Mouse (Mus musculus): ENCODE data around the gene Ptprh.

Gene Ptprh

DNA sequence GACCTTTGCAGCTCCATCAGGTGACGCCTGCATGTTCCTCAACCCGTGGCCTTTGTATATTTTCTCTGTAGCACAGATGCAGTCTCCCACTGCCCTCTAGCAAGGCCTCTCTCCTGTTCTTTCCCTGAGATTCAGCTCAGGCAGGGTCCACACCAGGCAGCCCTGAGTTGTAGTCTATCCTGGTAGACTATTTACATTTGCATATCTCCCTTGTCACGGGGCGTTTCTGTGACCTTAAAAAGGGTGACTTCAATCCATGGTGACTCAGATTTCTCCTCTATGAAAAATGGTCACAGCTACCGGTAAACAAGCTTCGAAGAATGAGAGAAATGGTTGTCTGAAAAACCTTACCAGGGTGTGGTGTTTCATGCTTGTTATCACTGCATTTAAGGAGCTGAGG is at the start of gene Ptprh:
Ptprh (minus strand) TSS at position 169 of the 400 bp plus-strand sequence.
- DNase-seq, result no peak

DNA sequence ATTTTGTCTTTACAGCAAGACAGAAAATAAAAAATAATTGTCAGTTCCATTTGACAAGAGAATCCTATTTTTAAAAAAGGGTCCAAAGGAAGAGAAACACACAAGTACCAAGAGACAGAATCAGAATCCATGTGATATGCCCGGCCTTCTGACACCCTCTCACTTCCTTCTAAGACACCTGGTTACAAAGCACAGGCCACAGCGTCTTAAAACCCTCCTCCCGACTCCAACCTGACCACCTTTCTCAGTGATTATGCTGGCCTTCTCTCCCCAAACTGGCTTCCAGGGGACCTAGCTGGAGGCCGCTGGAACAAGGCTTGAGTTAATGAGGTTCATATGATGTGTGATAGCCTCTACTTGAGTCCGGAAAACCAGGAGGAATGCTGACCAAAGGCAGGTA is 49.5 kb upstream of the Ptprh start:
- DNase-seq, result no peak

DNA sequence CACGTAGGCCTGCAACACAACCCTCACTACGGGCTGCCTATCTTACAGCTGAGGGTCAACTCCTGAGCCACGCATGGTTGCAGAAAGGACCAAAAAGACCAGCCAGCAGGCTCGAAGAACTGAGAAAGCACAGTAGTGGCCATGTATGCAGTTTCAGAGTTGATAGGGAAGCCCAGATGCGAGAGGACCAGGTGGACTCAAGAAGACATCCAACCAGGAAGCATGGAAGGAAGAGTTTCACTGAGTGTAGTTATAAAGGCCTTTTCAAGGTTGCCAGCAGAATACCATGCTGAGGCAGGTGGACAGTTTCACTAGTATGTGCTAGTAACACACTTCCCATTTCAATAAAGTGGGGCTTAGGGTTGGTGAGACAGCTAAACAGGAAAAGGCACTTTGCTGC is 48.9 kb upstream of the Ptprh start:
- no peak for DNase-seq

DNA sequence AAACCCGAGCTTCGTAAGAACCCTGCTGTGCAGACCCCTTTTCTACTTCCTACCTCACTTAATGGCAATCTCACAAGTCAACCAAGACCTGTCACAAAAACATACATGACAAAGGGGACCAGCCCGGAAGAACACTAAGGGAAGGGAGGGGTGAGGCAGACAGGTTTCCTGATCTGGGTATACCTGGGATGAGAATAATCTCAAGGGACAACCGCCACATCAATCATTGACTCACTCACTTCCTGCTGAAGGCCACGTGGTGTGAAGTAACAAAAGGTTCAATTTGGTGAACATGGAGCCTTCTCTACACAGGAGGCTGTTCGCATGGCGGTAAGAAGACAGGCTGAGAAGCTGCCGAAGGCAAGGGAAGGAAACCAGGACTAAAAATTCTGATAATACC is 47.7 kb upstream of the Ptprh start:
- peak in 1 of 2 experiments; percentile 20 for DNase-seq

DNA sequence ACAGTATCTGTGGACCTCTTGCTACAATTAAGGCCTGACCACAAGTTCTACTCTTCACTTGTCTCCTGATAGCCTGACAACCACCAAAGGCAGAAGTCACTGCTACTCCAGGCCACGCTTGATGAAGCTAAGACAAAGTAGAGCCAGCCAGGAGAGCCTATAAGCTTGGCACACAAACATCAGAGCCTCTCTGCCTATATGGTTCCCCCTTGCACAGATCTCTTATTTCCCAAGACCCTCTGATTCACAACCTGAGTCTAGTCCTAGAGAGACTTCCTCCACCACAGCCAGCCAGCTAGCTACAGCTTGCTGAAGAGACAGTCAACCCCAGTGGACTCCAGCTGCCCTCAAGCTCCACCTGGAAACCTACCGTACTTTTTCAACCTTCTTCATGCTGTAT is 44.2 kb upstream of the Ptprh start:
- no peak for DNase-seq

DNA sequence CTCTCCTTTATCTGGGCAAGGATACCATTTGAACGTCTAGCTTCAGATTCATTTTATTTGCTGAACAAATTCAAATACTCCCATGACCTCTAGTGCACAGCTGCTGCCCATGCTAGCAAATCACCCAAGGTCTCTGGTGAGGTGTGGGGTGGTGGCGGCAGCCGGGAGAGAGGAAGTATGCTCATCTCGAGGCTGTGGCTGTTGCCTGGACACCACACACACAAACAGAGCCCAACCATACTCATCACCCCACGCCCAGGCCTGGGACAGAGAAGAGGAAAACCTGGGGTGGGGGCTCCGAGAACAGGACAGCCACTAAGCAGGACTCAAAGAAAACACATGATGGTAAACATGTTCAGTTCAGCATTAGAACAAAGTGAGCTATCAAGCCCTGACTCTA is 43.5 kb upstream of the Ptprh start:
- DNase-seq, result no peak

DNA sequence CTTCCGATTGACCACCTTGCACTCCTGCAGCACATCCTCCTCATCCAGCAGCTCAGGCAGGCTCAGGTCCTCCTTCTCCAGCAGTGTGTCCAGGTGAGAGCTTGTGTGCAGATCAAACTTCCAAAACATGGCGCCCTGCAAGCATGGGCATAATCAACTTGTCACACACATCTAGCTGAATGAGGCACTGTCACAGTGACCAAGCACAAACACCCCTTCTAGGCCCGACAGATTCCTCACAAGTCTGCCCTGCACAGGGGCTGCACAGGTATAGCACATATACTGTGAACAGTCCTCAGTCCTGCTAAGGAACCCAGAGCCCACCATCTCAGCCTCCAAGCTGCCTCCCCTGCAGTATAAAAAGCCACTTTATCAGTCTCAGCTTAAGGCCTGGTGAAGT is 43.0 kb upstream of the Ptprh start:
- DNase-seq, result no peak

DNA sequence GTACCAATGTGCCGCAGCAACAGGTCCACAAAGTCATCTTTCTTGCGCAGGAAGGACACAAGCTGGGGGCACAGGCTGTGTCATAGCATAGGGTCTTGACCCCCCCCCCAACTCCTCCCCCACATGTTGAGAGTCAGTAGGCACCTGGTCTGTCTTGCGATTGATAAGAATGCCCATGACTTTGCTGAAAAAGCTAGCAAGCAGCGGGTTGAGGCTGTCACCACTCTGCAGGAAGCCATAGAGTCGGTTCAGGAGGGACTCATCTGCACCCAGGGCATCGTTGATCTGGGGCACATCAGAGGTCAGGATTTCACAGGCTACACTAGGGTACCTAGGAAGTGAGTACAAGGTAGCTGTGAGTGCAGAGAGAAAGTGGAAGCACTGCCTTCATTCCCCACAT is 39.4 kb upstream of the Ptprh start:
- no peak for DNase-seq

DNA sequence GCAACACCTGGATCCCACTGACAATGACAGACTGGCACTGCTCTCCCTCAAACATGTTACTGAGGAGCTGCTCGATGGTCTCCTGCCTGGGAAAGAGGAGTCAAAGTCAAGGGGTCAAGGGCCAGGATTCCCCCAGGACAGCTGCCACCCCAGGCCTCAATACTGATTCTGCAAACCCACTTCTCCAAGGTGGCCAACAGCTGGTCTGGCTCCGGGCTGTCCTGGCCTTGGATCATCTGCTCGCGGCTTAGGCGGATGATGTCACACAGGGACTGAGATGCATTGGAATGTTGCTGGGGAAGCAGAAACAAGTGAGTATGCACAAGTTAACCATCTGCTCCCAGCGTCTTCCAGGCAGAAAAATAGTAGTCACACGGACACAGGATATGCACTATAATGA is 38.1 kb upstream of the Ptprh start:
- DNase-seq, result no peak

DNA sequence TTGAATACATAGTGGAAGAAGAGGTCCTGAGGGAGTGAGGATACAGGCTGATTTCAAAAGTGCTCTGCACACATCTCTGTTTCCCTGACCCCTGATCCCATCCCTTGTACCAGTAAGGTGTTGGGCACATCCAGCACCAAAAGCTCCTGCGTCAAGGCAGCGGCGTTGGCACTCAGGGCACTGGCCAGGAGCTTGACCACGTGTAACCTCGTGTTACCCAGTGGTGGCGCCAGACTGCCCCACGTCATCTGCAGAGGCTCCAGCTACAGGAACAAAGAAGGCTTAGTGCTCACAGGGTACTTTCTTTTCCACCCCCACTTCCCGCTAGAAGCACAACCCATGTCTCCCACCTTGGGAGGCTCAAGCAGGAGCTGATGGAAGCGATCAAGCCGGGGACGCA is 37.3 kb upstream of the Ptprh start:
- no peak for DNase-seq

DNA sequence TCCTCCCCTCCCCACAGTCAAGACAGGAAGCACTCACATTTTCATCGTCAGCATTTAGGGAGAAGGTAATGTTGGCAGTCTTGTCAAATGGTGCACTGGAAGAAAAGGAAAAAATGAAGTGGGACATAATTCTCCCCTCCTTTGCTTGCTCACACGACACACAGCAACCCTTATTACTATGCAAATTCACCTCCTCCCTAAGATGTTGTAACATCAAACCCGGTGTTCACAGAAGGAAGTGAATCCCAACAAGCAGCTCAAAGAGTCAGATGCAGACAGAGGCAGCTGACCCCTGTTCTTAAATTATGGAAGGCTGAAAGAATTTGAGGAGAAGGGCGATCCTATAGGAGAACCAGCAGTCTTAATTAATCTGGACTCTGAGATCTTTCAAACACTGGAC is 32.3 kb upstream of the Ptprh start:
- DNase-seq, result no peak

DNA sequence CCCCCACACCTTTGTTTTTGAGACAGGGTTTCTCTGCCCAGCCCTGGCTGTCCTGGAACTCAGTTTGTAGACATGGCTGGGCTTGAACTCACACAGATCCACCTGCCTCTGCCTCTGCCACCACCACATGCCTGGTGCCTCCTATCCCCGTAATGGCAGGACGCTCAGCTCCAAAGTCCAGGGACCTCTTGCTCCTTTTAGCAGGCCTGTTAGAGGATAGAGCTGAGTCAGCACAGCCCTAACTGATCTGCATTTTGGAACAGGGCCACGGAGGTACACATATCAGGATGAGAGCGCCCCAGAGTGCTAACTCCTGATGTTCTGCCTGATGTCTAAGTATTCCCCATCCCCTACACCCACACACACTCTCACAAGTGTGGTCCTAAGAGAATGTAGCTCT is 27.2 kb upstream of the Ptprh start, which contains the start of gene Tmem86b:
Tmem86b (minus strand) TSS at position 392 of the 400 bp plus-strand sequence.
- peak; percentile 79 to 89 for DNase-seq

DNA sequence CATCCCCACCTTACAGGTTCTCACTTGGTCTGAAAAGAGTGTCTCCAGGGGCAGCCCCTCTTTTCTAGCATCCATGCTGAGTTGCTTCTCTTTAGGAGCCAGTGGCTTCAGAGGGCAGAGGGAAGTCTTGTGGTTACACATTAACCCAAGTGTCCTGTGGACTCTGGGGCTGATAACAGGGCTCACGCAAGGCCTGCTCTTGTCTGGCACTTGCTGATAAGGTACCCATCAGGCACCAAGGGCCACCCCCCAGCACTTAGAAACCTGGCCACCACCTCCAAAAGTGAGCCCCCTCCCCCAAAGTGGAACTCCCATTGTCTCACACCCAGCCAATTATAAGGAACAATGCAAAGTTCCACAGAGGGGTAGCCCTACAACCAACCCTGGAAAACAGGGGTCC is 26.4 kb upstream of the Ptprh start:
- DNase-seq, result peak; percentile 56 to 69

DNA sequence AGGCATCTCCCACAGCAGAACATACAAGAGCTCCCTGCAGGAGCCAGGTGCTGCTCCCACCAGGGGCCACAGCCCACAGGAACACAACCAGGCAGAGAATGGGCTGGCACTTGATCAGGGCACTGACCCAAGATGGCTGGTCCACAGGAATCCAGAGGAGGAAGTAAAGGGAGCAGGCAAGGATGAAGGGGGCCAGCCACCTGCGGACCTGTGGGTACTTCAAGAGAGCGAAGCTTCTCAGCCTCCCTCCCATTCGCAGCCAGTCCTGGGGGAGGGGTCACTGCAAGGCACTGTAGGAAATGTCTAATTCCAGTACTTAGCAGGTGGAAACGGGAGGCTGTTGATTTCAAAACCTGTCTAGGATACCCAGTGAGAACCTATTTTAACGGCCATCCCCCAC is 25.7 kb upstream of the Ptprh start:
- no peak for DNase-seq

DNA sequence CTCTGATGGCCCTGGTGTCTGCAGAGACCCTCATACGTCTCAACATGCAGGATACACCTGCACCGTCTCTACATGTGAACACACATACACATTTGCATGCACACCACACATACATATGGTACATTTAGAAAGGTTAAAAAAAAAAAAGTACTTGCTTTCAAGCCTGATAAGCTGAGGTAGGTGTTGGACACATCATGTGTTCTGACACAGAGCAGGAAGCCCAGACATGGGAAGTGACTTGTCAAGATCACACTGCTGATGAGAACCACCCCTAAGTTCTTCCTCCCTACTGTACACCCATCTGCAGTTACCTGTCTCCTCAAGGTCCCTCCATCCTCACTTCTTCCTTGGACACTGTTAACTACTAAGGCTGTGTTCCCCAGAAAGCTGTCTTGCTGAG is 22.1 kb upstream of the Ptprh start:
- no peak for DNase-seq

DNA sequence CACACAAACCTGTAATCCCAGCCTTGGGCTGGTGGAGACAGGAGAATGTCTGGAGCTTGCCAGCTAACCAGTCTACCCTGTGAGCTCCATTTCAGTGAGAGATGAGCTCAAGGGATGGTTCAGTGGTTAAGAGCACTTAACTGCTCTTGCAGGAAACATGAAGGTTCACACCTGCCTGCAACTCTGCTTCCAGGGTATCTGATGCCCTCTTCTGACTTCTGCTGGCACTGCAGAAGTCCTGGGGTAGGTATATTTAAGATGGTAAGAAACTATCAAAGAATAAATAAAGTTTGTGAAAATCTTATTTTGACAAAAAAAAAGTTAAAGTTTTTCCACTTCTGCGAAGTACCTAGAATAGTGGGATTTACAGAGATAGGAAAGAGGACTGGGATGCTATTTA is 20.5 kb upstream of the Ptprh start:
- no peak for DNase-seq

DNA sequence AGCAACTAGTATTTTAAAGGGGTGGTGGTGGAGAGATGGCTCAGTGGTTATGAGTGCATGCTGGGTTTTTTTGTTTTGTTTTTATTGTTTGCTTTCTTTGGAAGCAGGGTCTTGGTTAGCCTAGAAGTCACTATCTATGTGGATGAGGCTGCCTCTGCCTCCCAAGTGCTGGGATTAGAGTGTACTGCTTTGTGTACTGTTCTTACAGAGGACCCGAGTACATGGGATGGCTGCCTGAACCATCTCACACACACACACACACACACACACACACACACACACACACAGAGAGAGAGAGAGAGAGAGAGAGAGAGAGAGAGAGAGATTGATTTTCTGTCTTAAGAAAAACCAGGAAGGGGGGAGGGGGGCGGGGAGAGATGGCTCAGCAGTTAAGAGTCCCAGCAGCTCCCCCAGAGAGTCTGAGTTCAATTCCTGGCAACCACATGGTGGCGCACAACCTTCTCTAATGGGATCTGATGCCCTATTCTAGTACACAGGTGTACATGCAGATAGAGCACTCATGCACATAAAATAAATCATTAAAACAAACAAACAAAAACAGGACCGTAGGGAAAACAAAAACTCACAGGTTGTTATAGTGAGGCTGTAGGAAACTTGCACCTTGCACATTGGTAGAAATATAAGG is 19.8 kb upstream of the Ptprh start:
- peak; percentile 66 to 80 for DNase-seq

DNA sequence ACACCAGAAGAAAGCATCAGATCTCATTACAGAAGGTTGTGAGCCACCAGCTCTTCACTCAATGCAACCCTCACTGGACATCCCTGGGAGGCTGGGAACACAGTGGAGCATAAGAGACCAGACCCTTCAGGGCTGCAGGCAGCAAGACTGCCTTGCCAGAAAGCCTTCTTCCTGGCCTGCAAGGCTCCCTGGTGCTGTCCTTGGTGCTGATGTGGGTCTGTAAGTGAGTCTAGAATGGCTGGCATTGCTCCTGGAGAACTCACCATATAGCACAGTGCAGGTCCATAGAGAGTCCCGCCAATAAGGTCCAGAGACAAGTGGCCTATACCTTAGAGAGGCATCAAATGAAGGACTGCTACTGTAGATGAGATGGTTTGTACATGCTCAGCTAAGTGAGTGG is 16.1 kb upstream of the Ptprh start:
- peak; percentile 56 to 72 for DNase-seq

DNA sequence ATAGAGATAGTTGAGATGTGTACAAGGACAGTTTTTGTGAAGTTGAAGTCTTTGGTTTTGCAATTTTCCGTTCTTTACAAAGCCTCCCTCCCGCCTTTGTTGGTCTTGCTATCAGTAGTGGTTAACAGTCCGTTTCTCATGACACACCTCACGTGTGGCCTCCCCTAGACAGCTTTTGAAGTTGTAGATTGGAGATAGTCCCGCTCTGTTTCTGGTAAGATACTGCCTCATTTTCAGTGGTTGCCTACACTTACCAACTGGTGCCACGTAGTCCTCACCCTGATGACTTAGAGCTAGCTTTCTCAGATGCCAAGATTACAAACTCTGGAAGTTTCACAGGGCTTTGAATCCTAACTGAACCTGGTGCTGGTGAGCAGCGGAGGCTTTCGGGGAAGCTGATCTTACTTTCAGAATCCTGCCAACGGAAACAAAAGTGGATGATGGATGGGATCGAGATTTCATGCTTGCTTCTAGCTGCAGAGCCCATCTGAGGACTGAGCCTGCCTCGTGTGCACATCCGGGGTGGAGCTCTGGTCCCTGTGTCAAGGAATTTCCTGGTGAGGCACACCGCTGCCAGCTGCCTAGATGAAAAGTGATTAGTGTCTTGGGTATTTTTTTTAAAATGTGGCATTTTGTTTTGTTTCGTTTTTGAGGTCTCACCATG is 10.0 kb upstream of the Ptprh start:
- DNase-seq, result peak; percentile 40 to 58

DNA sequence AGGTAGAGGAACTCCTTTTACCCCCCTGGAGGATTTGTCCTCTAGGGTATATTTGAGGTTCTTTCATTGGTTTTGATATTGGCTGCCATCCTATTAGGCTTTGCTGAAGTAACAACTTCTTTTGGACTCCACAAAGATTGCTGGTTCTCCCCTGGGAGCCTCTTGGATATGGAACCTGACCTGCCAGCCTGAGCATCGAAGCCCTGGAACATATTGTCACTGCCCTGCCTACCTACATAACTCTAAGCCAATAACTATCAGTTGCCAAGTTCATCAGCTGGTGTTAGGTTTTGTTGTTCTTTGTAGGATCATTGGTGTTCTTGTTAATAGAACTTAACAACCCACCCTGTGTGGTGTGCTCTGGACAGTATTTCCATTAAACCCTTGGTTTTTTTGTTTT is 9.1 kb upstream of the Ptprh start:
- no peak for DNase-seq

DNA sequence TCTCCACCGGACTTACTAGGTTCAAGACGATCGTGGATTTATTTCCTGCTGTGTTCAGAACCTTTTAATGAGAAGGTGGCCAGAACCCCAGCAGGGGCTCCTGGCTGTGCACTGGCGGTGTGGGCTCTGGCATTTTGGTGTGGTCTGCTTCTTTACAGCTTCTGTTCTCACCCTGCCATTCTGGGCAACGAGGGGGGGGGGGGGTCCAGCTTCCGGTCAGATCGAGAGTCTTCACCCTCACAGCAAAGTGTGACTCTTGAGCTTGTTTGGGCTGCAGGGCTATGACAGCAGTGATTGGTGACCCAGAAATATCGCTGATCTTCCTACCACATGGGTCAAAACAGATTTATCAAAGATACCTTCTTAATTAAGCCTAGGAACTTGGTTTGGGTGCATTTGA is 8.5 kb upstream of the Ptprh start:
- no peak for DNase-seq

DNA sequence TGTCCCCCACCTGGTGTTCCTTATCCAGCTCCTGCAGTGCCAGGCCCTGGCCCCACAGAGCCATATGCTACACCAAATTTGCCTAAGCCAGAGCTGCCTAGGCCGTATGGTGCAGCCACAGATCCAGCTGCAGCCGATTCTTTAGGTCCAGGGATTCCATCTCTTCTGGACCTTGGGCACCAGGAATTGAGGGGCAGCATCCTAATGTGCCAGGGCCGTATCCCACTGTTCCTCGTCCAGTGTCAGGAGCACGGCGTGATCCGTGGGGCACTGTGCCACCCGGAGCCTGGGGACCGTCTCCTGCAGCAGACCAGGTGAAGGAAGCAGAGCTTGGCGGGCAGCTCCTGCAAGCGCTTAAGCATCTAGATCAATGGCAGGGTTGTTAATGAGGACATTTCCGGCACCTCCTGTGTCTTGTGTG is 8.1 kb upstream of the Ptprh start:
- DNase-seq, result no peak

DNA sequence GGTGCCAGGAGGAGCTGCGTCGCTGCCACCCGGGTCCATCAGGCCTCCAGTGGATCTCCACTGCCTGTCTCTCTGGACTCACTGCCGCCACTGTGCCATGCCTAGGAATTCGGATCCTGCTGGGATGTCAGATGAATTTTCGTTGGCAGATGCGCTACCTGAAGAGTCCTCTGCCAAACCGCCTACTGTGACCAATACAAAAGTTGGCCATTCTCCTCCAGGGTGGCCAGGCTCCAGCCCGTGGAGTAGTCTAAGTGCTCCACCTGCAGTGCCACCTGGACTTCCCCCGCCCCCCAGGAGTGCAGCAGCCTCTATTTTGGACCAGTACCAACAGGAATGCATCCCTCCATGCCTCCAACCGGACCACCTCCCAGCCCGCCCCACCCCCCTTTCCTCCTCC is 7.7 kb upstream of the Ptprh start:
- no peak for DNase-seq

DNA sequence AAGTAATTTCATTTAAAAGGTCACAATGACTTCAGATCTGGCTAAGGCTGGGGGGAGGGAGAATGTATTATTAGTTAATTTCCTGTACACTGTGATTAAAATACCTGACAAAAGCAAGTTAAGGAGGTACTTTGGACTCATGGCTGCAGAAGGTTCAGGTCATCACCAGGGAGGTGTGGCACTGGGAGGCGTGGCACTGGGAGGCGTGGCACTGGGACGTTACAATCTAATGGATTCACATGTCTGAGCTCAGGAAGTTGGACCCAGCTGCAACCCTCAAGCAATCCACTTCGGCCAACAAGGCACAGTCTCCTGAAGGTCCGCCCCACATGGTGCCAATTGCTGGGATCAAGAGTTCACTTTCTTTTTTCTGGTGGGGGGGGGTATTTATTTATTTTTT is 4.2 kb upstream of the Ptprh start:
- peak; percentile 59 to 78 for DNase-seq

DNA sequence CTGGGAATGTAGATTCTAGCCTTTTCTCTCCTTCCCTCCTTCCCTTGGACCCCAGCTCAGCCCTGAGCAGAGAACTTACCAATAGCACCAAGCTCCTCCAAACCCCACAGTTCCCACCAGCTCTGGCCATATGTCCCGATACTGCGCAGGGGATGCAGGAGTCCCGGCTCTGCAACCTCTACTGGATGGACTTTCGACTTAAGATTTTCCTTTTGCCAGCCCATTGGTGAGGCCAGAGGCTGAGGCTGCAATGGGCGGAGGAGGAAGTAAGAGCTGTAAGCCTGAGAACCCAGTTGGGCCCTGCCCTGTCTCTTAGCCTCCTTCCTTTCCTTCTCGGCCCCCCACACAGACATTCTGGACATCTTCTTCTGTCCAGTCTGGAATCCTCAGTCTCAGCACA is 872 bp downstream of the Ptprh start:
- DNase-seq, result no peak
